Mouse (Mus musculus) NIH3T3 (cell line): ENCODE results near the gene Hs3st5.

Source experiments
- DNase-seq: peaks from one replicate; pipeline ENCODE4 v3.0.0-alpha.2; 2012; ENCODE audit warnings: low read depth

The Hs3st5 gene

DNA sequence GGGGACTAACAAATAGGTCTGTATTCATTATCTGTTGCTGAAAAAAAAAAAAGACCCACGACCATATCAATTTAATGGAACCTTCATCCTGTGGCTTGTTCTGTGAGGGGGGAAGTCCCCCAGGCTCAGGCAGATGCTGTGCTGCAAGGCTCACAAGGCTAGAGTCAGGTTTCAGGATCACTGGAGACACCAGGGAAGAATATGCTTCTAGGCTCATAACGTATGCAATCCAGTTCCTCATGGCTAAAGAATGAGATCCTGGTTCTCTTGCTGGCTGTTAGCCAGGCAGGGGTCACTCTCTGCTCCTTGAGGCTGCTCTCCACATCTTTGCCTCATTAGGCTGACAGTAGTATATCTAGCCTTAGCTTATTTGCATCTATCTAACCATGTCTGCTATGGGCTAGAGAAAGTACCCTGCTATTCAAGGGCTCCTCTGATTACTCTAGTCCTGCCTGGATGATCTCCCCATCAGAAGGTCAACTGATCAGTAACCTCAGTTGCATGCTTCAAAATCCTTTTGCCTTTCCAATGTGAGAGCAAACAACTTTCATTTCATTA, 294.4 kb downstream of the Hs3st5 start:
- no peak for DNase-seq

DNA sequence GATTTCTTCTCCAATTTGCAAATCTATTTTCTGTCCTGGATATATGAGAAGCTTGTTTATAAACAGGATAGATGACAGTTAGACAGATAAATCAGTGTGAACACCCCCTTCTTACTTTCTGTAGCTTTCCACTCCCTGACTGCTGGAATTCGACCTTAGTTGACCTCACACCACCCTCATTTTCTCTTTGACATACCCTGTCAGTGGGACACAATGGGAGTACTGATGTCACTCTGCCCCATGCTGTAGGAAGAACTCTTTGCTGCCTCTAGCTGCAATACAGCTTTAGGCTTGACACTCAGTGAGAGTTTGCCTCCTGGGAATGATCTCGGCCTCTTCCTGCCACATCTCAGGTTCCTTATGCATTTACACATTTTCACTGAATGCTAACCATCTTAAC, 297.1 kb downstream of the Hs3st5 start:
- no peak for DNase-seq

DNA sequence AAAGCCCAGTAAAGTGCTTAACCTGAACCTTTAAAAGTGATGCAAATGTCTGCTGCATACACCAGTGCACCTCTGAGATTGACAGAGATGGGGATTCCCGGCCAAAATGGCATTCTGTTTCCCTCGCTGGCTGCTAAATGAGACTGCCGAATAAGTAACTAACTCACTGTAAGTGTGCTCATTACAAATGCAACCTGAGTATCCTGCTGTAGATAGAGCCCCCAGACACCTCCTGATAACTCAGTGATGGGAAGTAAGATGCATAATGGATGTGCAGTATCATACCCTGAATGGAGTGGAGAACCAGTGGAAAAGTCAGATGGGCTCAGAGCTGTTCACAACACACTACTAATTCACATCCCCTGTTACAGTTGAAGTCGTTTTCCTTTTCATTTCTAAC, 298.7 kb downstream of the Hs3st5 start:
- DNase-seq: no peak

DNA sequence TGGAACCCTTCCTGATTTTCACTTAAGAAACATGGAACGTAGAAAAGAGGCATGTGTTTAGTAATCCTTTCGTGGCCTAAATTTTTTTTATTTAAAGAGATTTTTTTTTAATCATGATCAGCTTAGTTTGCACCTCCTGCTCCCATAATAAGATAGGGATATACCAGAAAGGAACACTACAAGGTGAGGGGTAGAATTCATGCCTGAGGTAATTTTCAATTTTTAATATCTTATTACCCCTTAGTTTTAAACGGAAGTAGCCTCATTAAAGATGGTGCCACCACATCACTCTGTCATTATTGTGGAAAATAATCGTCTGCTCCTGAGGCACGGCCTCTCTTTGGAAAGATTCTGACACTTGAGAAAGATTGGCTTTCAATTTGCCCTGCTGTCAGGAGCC, 299.2 kb downstream of the Hs3st5 start:
- DNase-seq: no peak

DNA sequence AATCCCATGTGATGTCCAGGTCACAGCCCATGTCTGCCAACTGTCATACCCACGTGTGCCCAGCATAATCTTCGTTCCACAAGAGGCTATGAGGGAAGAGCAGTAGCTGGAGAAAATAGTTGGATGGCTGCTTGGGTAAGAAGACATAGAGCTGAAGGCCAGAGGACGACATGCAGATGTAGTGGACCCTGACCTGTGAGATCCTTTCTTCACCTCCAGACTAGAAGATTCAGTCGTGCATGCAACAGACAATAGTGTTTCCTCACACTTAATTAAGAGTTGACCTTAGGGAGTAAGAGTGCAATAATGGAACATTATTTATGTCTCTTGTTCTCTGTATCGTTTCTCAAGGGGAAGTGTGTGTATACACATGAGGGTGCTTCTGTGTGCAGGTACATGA, 300.4 kb downstream of the Hs3st5 start:
- no peak for DNase-seq

DNA sequence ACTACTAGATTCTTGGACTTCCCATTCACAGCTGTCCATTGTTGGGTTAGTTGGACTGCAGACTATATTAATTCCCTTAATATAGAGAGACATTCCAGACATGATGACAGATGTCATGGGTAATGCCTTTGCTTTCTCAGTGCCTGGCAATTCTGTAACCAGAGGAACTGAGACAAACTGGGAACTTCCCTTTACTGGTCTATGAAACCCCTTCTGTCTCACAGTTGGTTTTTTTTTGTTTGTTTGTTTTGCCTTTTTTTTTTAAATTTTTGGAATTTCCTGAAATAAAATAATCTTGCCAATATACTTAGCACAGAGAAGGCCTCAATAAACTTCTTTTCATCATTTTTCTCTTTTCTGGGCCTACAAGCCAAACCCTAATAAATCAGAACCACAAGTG, 312.3 kb downstream of the Hs3st5 start:
- no peak for DNase-seq

DNA sequence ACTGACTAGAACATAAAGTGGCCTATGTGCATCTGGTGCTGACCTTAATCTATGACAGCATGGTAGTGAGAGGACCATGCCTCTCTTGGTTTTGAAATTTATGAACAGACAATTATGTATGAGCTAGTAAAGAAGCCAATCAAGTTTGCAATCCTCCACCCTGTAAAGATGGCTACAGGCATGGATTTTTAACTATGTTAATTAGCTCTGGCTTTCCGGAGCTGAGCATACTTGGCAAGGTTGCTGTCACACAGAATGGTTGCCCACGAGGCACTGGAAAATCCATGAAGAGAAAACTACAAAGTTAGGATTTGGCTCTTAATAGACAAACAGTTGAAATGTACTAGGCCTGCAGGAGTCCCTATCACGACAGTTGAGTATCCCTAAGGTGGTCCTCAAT, 322.5 kb downstream of the Hs3st5 start:
- no peak for DNase-seq

DNA sequence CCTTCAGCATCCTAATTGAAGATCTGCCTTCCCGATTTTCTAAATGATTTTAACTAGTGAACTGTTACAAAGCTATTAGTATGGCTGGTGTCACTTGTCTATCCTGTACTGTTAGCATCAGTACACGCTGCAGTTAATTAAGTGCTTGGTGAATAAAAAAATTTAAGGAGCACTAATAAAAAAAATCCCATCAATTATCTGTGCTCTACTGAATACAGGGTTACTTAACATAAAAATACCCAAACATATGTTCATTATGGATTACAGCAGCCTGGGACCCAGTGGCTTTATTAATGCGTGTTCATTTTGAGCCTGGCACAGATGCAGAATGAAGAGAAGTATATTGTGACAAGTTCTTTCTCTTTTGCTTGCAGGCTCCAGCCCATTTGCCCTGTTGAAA, 325.6 kb downstream of the Hs3st5 start:
- no peak for DNase-seq

DNA sequence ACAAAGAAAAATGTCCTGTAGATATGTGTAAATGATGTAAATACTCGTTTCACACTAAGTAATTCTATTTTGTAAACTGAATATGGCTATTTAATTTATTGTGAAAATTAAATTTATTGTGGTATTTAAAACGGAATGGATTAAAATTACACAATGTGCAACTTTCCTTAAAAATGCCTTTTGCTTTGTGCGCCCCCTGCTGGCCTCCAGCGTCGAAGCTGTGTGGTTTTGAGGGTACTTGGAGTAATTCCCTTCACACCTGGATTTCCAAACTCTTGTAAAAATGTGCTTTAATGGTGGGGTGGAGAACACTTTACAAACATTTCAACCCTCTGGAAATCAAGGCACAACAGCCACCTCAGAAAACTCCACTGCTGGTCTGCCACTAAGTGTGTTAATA, 327.6 kb downstream of the Hs3st5 start:
- peak; percentile 36 for DNase-seq

DNA sequence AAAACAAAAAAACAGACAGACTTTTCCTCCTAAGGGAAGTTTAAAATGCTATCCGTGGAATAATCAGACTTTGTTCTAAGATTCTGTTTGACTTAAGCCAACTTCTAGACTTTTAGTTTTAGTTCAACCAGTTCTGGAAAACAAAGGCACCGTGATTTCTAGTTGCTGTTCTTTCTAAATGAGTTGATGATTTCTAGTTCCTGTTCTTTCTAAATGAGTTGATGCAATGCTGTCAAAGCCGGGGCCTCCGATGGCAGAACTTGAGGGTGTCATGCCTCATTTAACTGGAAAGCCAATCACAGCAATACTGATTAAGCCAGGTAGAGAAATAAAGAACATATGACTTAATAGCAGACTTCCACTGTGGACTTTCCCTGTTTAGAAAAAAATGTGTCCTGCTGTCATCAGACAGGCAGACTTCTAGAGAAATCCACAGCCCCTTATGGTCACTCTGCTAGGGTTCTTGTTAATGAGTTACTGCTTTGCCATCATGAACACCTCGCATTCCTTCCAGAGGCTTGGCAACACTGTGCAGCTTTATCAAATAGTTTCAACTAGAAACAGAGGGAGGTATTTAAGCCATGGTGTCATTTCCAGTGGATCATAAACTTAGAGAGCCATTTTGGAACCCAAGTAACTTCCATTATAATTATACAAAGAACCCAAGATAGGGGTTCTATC, 329.4 kb downstream of the Hs3st5 start:
- no peak for DNase-seq

DNA sequence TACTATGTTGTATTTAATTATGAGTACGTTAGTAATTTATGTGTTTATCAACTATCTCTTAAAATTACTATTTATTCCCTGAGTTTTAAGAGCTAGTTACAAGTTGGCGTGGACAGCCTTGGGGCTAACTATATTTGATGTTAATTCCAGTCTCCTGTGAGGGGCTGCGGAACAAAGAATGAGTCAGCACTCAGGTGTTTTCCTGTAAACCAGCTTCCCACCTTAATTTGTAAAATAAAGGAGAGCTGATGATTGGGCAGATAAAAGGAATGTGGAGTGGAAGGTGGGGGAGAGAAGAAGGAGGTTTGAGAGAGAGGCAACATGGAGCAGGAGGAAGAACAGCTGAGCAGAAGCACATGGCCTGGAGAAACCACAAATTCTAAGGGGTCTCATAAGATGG, 343.6 kb downstream of the Hs3st5 start:
- DNase-seq: no peak

DNA sequence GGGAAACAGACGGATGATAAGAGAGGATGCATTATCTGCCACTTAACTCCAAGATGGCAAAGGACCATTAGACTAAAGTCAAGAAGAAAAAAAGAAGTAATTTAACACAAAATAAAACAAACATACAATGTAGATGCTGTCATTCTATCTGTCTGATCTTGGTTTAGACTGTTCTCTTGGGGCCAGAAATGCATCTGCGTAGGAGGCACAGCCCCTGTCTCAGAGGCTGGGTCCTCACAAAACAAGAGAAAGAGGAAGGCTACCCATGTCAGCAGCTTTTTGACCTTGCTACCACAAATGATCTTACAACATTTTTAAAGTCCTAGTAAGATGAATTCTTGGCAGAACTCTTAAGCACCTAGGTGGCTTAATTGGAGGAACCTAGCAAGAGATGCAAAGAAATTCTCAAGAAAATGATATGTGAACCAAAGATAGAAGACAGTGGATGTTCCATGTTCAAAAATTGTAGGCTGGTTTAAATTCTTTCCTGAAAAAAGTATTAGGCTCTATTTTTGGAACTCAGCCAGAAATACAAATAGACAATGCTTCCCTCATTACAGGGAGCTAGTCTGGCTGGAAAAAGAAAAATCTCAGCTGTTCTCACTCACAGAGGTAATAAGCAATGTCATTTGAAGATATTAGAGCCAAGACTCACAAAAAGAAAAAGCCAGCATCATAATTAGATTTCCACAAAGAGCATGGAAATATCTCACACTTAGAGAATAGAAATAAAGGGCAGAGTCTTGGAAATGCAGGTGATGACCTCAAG, 355.7 kb downstream of the Hs3st5 start:
- no peak for DNase-seq
